Mouse (Mus musculus): ENCODE measurements around the gene Stk11. TPM values are rescaled to one million over a fixed set of nuclear protein-coding genes. Genes with fewer than 3 reads are reported as not detected.

Gene Stk11
- polyA plus RNA-seq, 1 experiment from 2014 or later = 20.5 TPM

DNA sequence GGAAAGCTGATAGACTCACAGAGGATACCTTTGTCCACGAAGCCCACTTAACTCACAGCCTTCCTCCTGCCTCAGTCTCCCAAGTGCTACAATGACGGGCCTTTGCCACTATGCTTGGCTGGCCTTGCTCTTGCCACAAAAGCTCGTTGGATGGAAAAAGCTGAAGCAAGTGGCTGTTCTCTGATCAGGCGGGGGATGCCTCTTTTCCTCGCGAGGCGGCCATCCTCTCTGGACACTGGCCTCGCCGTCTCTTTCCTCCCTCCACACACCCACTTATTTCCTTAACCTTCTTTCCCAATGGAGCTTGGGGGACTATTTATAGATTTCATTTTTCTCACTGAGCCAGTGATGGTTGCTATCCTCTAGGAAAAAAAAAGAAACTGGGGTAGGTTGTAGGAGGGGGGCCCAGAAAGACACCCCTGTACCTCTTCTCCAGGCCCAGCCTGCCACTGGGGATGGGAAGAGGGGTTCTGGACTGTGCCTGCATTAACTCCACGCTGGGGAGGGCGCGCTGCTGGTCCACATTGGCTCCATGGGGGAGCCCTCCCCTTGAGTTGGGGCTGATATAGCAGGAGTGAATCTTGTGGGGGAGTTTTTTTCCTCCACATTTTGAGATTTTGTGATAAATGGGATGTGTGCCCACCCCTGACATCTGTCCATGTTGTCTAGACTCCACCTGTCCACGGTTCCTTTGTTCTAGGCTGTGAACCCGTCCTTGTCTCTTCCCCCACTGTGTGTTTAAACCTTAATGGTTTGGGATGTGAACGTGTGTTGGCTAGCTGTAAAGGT, 41.7 kb downstream of the Stk11 start:
- H3K4me1 ChIP-seq = peaks cover 78% of the 10 kb centered on the region
- H3K4me3 ChIP-seq = no peak overlapping the region
- H3K27me3 ChIP-seq (replicated peaks) = no peaks in the 10 kb centered on the region
- peak overlapping the region; percentile 53 for H3K27ac ChIP-seq
- H3K36me3 ChIP-seq (replicated peaks) = peaks cover 46% of the 10 kb centered on the region
- WGBS = 55% methylated on average over 15 of the region's 15 CpGs
- no peak for ATAC-seq (replicated peaks)
- no peak overlapping the region for H3K4me2 ChIP-seq
- no peaks in the 10 kb centered on the region for H3K9me3 ChIP-seq
- no peak overlapping the region for H3K9ac ChIP-seq

DNA sequence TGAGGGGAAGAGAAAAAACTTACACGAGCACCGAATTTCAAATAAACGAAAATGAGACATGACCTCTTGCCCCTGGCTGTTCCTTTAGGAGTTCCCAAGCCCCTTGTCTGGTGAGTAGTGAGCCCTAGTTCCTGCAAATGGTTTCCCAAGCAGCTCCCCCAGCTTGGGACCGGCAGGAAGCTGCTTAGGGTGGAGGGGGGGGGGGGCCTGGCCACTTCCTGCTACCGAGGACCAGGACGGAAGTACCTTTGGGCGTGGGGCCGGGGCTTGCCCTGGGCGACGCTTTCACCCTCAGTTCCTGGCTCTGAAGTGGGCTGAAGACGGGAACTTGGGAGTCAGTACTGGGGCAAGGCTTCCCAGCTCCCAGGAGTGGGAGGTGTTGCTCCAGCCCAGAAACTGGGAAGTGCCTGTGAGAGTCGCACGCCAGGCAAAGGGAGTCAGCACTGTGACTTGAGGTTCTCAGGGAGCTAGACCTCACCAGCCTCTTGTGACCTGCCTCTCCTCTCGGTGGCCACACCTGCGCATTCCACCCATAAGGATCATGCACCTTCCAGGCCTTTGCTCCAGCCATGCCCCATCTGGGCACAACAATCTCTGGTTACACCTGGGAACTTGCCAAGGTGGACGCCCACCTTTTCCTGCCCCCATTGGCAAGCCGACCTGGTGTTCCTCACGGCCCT, 42.8 kb downstream of the Stk11 start:
- WGBS = 12% methylated on average over 18 of the region's 18 CpGs
- Histone ChIP-seq H3K36me3 (replicated peaks) (peaks cover 40% of the 10 kb centered on the region), H3K27me3 (replicated peaks) (no peaks in the 10 kb centered on the region), H3K27ac (peak overlapping the region; percentile 92), H3K9ac (peak overlapping the region; percentile 5; the same call in 1 of the 2 replicates), H3K4me2 (peak overlapping the region; percentile 78), H3K9me3 (no peaks in the 10 kb centered on the region), H3K4me3 (no peak overlapping the region), H3K4me1 (peaks cover 67% of the 10 kb centered on the region)
- no peak for ATAC-seq (replicated peaks)

DNA sequence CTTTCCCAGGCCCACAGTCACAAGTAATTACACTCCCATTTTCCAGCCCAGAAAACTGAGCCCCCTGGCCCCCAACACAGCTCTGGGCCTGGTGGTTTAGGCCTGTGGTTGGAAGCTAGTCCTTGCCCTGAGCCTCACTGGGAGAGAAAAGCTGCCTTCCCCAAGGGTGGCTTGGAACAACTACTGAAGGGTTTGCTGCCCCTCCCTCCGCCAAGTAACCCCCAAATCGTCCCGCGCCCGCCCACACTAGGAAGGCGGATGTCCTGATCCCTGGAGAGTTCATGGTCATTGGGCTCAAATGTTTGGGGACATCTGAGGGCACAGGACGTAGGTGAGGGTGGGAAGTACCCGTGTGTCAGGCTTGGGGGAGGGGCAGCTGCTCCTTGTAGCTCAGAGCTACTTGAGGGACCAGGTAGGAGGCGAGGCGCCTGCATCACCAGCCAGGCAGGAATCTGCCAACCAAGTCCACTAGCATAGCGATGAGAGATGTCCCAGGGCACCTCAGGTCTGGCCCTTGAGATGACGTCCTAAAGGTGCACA, 43.5 kb downstream of the Stk11 start:
- Histone ChIP-seq H3K9me3 (no peaks in the 10 kb centered on the region), H3K4me1 (peaks cover 65% of the 10 kb centered on the region), H3K27ac (peak overlapping the region; percentile 92), H3K36me3 (replicated peaks) (peaks cover 34% of the 10 kb centered on the region), H3K4me2 (peak overlapping the region; percentile 78), H3K27me3 (replicated peaks) (no peaks in the 10 kb centered on the region), H3K9ac (peak overlapping the region; percentile 43), H3K4me3 (peak overlapping the region; percentile 45)
- ATAC-seq (replicated peaks) = no peak; the same call in none of the 2 replicates
- WGBS = 6% methylated on average over 12 of the region's 12 CpGs

DNA sequence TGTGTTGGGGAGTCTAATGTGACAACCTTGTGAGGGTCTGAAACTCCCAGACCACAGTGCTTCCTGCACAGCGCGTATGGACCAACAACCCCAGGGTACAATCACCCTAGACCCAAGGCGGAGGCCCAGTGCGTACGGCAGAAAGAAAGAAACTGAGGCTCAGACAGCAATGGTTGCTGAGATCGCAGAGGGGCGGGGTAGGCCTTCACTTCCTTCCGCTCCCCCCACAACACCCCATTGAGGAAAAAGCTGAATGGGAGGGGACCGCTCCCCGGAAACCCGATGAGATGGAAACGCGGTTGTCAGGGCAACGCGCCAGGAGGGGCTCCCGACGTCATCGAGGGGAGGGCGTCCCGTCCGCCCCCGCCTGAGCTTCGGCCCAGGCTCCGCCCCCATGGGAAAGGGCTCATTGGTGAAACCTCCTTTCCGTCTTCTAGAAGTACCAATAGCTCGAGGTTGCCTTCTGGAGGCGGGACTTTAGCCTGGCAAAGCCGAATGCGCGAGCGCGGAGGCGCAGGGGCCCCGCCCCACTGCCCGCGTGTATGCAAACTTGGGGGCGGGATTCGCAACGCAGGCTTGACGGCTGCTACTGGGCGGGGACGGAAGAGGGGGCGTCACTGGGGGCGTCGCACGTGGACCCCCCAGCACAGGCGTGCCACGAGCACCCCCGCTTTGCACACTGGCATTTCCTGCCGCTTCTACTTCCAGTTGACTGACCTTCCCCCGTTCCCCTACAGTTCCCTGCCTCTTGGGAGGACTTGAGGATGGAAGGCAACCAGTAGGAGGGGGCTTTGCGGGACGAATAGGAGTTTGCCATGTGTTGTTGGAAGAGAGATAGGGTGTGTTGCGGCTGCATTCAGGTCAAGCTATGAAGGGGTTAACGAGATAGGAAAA, 44.2 kb downstream of the Stk11 start:
- Histone ChIP-seq H3K4me1 (peaks cover 65% of the 10 kb centered on the region), H3K9me3 (no peaks in the 10 kb centered on the region), H3K9ac (peak overlapping the region; percentile 43), H3K27ac (peak overlapping the region; percentile 92), H3K4me2 (peak overlapping the region; percentile 78), H3K27me3 (replicated peaks) (no peaks in the 10 kb centered on the region), H3K4me3 (peak overlapping the region; percentile 45), H3K36me3 (replicated peaks) (peaks cover 27% of the 10 kb centered on the region)
- WGBS = under 1% methylated on average over 52 of the region's 55 CpGs
- ATAC-seq (replicated peaks) = peak; percentile 89

DNA sequence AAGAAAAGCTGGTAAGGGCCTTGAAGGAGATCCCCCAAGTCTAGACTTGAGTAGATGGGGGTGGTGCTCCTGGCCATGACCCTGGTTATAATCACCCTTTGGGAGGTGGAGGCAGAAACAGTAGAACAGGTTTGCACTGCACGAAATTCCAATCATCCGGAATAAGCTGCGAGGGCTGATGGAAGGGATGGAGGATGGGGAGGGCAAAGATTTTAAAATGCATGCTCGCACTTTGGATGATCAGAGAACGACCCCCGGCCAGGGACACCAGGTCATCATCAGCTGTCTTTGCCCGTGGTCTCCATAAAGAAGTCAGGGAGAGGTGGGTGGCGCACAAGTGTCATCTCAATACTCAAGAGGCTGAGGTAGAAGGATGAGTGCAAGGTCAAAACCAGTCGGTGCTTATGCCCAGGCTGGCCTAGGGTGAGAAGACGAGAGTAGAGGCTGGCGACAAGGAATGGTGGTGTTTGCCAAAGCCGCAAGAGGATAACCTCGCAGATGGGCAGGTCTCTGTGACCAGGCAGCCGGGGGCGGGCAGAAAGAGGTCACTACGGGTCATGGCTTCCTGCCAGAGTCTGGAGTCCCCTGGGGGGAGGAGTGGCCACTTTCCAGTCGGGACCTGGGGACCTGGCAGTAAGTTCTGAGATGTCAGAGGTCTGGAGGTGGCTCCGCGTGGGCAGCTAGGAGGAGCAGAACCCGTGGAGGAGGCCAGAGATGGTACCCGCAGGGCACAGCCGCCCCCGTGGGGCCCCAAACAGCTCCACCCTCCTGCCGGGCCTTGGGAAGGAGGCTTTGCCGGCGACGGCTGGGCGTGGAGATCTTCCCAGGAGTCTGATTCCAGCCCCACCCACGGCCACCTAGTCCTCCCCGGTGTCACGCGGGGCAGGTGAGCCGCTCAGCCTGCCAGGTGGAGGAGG, 45.1 kb downstream of the Stk11 start:
- Histone ChIP-seq H3K36me3 (replicated peaks) (peaks cover 18% of the 10 kb centered on the region), H3K9ac (peak overlapping the region; percentile 34; the same call in 1 of the 2 replicates), H3K4me2 (peak overlapping the region; percentile 78), H3K4me3 (peak overlapping the region; percentile 45), H3K9me3 (no peaks in the 10 kb centered on the region), H3K4me1 (peaks cover 67% of the 10 kb centered on the region), H3K27me3 (replicated peaks) (no peaks in the 10 kb centered on the region), H3K27ac (peak overlapping the region; percentile 92)
- WGBS = 2% methylated on average over 33 of the region's 33 CpGs
- no peak for ATAC-seq (replicated peaks)

DNA sequence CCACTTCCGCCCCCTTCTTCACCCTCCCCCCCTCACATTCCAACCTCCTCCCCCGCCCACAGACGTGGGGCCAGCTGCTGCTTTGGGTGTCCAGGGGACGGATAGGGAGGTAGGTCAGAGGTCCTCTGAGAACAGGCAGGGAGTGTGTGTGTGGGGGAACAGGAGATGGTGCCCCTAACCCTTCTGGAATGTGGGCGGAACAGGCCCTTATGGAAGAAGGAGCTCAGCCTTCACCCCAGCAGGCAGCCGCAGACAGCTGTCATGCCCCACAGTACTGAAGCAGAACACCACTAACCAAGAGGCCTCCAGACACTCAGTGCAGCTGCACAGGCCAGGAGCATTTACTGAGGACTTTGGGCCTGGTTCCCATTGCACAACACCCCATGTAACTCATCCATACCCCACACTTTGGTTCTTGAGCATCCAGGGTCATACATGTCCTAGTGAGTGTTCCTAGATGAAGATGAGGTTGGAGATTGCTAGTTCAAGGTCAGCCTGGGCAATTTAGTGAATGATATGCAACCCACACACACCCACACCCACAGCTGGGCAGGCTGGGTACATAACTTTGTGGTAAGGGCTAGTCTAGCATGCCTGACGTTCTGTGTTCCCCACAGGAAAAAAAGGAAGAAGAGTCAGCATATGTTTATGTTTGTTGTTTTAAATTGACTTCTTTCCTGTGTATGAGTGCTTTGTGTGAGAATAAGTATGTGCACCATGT, 46.1 kb downstream of the Stk11 start:
- ATAC-seq (replicated peaks) = no peak
- H3K9me3 ChIP-seq = no peaks in the 10 kb centered on the region
- H3K4me1 ChIP-seq = peaks cover 70% of the 10 kb centered on the region
- H3K27ac ChIP-seq = 0 out of 2 replicates have a peak overlapping the region, but pooled peaks have one; percentile 39
- H3K4me3 ChIP-seq = no peak overlapping the region
- H3K9ac ChIP-seq = no peak overlapping the region
- peaks cover 8% of the 10 kb centered on the region; the same call in 1 of the 2 replicates for H3K36me3 ChIP-seq (replicated peaks)
- H3K4me2 ChIP-seq = no peak overlapping the region
- H3K27me3 ChIP-seq (replicated peaks) = no peaks in the 10 kb centered on the region
- 13% methylated on average over 6 of the region's 7 CpGs for WGBS

DNA sequence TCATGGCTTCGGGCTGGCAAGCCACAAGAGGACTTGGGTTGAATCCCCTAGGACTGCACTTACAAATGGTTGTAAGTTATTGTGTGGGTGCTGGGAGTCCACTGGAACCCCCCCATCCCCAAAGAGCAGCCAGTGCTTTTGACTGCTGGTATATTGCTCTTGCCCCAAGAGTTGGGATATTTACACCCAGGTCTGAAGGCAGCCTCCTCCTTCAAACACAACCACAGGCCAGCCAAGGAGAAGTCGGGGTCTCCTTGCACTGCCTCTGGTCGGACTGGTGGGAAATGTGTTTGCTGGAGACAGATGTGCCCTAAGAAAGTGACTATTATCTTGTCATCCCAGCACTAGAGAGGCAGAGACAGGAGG, 46.6 kb downstream of the Stk11 start:
- Histone ChIP-seq H3K27ac (no peak overlapping the region), H3K9ac (no peak overlapping the region), H3K36me3 (replicated peaks) (peaks cover 3% of the 10 kb centered on the region; the same call in 1 of the 2 replicates), H3K4me2 (no peak overlapping the region), H3K9me3 (no peaks in the 10 kb centered on the region), H3K27me3 (replicated peaks) (no peaks in the 10 kb centered on the region), H3K4me3 (no peak overlapping the region), H3K4me1 (peaks cover 71% of the 10 kb centered on the region)
- WGBS = 79% methylated on average over 3 of the region's 3 CpGs
- ATAC-seq (replicated peaks) = no peak

DNA sequence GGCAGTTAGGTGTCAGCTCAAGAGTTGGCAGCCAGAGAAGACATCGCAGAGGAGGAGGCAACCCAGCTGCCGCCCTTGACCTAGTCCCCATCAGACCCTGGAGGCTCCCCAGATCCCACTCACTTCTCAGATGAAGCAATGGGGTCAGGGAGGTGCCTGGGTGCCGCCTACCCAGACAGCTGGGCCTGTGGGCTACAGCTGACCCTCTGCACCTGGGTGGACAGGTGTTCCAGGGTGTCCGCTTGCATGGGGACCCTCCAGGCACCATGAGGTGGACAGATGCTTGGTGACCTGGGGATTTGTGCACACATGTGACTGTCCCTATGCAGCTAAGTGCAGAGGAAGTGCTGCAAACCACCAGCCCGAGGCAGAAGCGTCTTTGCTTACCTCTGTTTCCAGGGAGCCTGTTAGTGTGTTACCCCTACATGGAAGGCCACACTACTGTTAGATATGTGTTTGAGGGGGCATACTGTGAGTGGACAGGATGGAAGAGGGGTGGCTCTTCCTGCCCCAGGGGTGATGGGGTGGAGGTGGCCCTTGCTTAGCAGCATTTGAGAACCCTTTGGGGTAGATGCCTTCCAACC, 47.2 kb downstream of the Stk11 start:
- Histone ChIP-seq H3K4me2 (no peak overlapping the region), H3K4me1 (peaks cover 67% of the 10 kb centered on the region), H3K27ac (no peak overlapping the region), H3K27me3 (replicated peaks) (no peaks in the 10 kb centered on the region), H3K4me3 (no peak overlapping the region), H3K9ac (no peak overlapping the region), H3K9me3 (no peaks in the 10 kb centered on the region), H3K36me3 (replicated peaks) (no peaks in the 10 kb centered on the region)
- 84% methylated on average over 6 of the region's 6 CpGs for WGBS
- ATAC-seq (replicated peaks) = no peak

DNA sequence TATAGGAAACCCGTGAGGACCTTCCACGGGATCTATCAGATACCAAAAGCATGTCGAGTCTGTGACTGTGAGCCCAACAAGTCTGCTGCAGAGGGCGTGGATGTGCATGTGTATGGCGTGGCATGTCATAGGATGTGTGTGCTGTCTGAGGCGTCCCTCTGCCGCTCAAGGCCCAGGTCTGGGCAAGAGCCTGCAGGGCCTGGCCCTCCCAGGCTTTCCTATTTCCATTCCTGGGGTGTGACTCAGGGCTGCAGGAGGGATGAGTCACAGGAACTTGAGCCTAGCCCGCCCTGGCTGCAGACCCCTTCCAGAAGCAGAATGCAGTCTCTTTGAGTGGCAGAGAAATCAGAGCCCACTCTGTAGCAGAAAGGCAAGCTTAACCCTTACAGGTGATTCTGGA, 48.1 kb downstream of the Stk11 start:
- Histone ChIP-seq H3K4me2 (peak overlapping the region; percentile 94; the same call in 1 of the 2 replicates), H3K9ac (peak overlapping the region; percentile 71; the same call in 1 of the 2 replicates), H3K27me3 (replicated peaks) (no peaks in the 10 kb centered on the region), H3K4me3 (no peak overlapping the region; the same call in 1 of the 2 replicates), H3K4me1 (peaks cover 62% of the 10 kb centered on the region), H3K27ac (peak overlapping the region; percentile 85; the same call in 1 of the 2 replicates), H3K36me3 (replicated peaks) (no peaks in the 10 kb centered on the region), H3K9me3 (no peaks in the 10 kb centered on the region)
- 84% methylated on average over 8 of the region's 8 CpGs for WGBS
- no peak for ATAC-seq (replicated peaks)

Data from midbrain, embryonic 15.5 days (tissue).